28 mouse cellular contexts compared by ENCODE assay signal in the genomic region with DNA sequence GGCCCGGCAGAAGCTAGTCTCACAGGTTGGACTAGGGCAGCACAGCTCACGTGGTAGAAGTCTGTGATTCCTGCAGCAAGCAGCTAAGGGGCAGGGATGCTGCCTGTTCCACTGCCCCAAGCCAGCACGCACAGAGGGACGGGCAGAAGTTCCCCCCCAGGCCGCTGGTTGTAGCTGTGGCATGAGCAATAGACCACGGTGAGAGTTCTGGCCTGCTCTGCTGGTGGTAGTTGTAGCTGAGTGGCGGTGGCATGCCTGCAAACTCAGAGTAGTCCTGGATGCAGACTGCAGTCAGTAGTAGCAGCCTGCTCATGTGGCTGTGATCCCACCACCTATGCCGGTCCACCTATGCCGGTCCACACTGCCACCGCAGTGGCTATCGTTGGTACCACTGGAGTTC.
"Had no signal": no experiment of that assay in that cellular context is flagged by ENCODE, and none has a peak within 500 bp of the region (broad histone marks: within the 10 kb centered on the region; RNA-seq: fewer than 3 reads in every experiment).

No protein-coding gene starts in this region.

- H3K9me3 ChIP-seq: embryonic facial prominence, embryonic 10.5 days; embryonic facial prominence, embryonic 12.5 days; embryonic facial prominence, embryonic 13.5 days; embryonic facial prominence, embryonic 15.5 days; forebrain, embryonic 10.5 days; forebrain, embryonic 12.5 days; forebrain, embryonic 13.5 days; forebrain, embryonic 15.5 days had no signal

- H3K9ac ChIP-seq: embryonic facial prominence, embryonic 12.5 days; embryonic facial prominence, embryonic 13.5 days; embryonic facial prominence, embryonic 15.5 days; forebrain, embryonic 12.5 days; forebrain, embryonic 13.5 days; forebrain, embryonic 15.5 days; forebrain, postnatal 0 days had no signal

- H3K27ac ChIP-seq: embryonic facial prominence, embryonic 10.5 days; embryonic facial prominence, embryonic 12.5 days; embryonic facial prominence, embryonic 13.5 days; embryonic facial prominence, embryonic 15.5 days; forebrain, embryonic 10.5 days; forebrain, embryonic 12.5 days; forebrain, embryonic 13.5 days; forebrain, embryonic 15.5 days; gastrocnemius, adult 2 months; heart, adult 2 months had no signal

- H3K4me3 ChIP-seq: embryonic facial prominence, embryonic 10.5 days; embryonic facial prominence, embryonic 12.5 days; embryonic facial prominence, embryonic 13.5 days; embryonic facial prominence, embryonic 15.5 days; erythroblast, embryonic 14.5 days; forebrain, embryonic 10.5 days; forebrain, embryonic 12.5 days; forebrain, embryonic 13.5 days; forebrain, embryonic 15.5 days; gastrocnemius, adult 2 months; heart, adult 2 months had no signal

- ATAC-seq: forebrain, embryonic 13.5 days; forebrain, embryonic 14.5 days; forebrain, embryonic 15.5 days; forebrain, embryonic 16.5 days; forebrain, postnatal 0 days had no signal

- DNase-seq: cerebellum, adult 2 months; cerebellum, adult 8-10 months; cerebellum, adult 9-10 months; cerebellum, adult 9-11 months; cerebellum, postnatal 10 days; cerebellum, postnatal 14 days; cerebellum, postnatal 25 days; cerebellum, postnatal 36 days; embryo, embryonic 11 days; forebrain, postnatal 0 days; gastrocnemius, adult 2 months; gastrocnemius, postnatal 10 days; gastrocnemius, postnatal 14 days; gastrocnemius, postnatal 25 days; gastrocnemius, postnatal 36 days; heart, adult 18-20 months; heart, adult 2 months had no signal

- H3K4me1 ChIP-seq: embryonic facial prominence, embryonic 10.5 days; embryonic facial prominence, embryonic 12.5 days; embryonic facial prominence, embryonic 13.5 days; embryonic facial prominence, embryonic 15.5 days; forebrain, embryonic 10.5 days; forebrain, embryonic 12.5 days; forebrain, embryonic 13.5 days; forebrain, embryonic 15.5 days had no signal

- H3K36me3 ChIP-seq: embryonic facial prominence, embryonic 10.5 days; embryonic facial prominence, embryonic 12.5 days; embryonic facial prominence, embryonic 13.5 days; embryonic facial prominence, embryonic 15.5 days; forebrain, embryonic 10.5 days; forebrain, embryonic 12.5 days; forebrain, embryonic 15.5 days had no signal

- H3K4me2 ChIP-seq: embryonic facial prominence, embryonic 12.5 days; embryonic facial prominence, embryonic 13.5 days; embryonic facial prominence, embryonic 15.5 days; forebrain, embryonic 12.5 days; forebrain, embryonic 13.5 days; forebrain, embryonic 15.5 days had no signal

- H3K27me3 ChIP-seq: embryonic facial prominence, embryonic 12.5 days; embryonic facial prominence, embryonic 13.5 days; embryonic facial prominence, embryonic 15.5 days; forebrain, embryonic 12.5 days; forebrain, embryonic 13.5 days; forebrain, embryonic 15.5 days had no signal
